Mouse (Mus musculus): ENCODE results near the gene Phlpp2. TPM values are rescaled to one million over a fixed set of nuclear protein-coding genes. Genes with fewer than 3 reads are reported as not detected.

Gene Phlpp2
- polyA plus RNA-seq, 1 experiment, result 6.6 TPM

DNA sequence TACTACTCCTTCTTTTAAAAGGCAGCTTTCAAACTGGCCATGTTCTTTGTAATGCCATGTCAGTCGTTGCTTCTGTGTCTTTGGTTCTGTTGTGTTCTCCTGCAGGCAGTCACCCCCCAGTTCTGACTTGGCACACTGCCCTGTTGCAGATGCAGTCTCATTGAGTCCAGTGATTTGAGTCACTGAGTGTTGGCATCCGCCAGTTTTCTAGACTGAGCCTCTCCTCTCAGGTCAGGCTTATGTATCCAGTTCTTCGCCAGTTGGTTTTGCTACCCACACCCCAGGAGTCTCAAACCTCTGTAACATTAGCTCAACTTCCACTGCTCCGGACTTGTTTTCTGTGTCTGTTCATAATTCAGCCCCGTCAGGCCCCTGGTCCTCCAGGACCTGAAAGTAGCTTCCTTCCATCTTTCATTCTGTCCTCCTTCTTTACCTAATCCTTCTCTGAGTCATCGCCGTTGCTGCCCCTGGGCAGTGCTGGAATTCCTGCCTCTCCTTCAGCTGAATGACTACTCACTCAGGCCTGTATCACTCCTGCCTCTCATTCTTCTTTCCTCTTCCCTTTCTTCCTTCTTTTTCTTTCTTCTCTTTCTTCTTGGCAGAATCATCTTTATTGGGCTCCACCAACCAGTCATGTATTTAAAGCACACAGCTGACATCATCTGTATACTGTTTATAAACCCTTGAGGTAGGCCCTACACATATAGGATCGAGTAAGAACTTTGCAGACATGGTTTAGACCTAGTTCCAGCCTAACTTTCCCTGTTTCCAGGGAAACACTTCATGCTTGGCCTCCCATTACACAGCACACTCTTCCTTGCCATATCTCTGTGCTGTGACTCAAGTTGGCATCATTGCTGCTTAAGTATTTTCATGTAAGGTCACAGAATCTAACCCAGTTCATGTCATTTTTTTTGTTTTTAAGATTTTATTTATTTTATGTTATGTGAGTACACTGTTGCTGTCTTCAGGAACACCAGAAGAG lies 52.4 kb downstream of the Phlpp2 start:
- no peak for DNase-seq
- no peaks in the 10 kb centered on the region for H3K4me1 ChIP-seq (ENCODE audit: control insufficient read depth, insufficient read depth, low read length)
- H3K4me3 ChIP-seq (replicated peaks; ENCODE audit: extremely low read depth, low read depth, low read length), result no peak overlapping the region
- 74% methylated on average over 8 of the region's 8 CpGs for WGBS
- TF ChIP-seq POLR2A (IDR thresholded peaks at IDR 0.05; ENCODE audit: borderline replicate concordance, extremely low read depth, low read depth, low read length), result no peak
- no peak for TF ChIP-seq CTCF (IDR thresholded peaks at IDR 0.05; ENCODE audit: insufficient read depth, low read length)

DNA sequence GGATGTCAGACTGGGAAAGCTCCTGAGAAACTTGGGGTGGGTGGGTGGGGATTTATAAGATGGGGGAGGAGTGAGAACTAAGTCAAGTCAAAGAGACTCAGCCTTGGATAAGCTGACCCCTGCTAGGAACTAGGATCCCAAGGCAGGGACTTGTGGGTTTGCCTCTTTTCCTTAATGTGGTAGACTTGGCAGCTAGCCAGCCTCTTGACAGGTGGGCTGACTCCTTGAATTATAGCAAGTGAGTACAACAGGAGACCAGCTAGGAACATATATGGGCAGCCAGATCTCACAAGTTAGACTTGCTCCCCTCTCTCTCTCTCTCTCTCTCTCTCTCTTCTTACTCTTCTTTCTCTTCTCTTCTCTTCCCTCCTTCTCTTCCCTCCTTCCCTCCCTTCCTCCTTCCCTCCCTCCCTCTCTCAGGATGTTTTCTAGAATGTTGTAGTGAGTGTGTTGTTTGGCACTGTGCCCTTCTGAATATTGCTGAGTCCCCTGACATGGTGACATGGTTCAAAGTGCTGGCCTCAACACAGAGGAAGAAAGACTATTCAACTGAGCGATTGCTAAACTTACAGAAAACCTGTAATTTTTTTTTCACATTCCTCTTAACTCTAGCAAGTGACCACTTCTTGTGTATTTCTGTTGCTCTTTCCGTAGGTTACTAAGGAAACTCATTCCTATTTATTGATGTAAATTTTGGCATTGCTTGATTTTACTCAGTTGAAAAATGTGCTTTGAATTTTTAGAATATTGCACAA lies 73.4 kb downstream of the Phlpp2 start:
- Histone ChIP-seq H3K4me3 (replicated peaks; ENCODE audit: extremely low read depth, low read depth, low read length) (no peak overlapping the region), H3K4me1 (ENCODE audit: control insufficient read depth, insufficient read depth, low read length) (0 out of 2 replicates have a peak, but pooled peaks cover 2% of the 10 kb centered on the region)
- no peak for DNase-seq
- TF ChIP-seq CTCF (IDR thresholded peaks at IDR 0.05; ENCODE audit: insufficient read depth, low read length) (no peak), POLR2A (IDR thresholded peaks at IDR 0.05; ENCODE audit: borderline replicate concordance, extremely low read depth, low read depth, low read length) (no peak)
- WGBS, result 53% methylated on average over 2 of the region's 2 CpGs

DNA sequence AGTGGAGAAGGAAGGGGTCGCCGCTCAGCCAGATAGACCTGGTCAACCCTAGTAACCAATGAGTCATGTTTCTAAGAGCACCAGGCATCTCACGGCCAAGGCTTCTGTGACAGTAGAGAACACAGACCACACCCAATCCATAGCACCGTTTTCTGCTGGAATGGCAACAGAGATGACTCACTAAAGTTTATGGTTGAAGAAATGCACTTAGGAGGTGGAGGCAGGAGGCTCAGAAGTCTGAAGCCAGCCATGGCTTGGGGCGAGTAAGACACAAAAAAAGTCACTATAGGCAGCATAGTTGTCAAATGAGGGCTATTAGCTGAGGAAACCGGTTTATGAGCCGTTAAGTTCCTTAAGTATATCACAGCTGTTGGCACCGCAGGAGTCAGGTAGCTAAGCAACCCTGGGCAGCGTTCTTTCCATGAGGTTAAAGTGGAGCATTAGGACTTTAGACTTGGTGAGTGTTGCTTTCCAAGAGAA lies 76.9 kb downstream of the Phlpp2 start:
- no peak for TF ChIP-seq POLR2A (IDR thresholded peaks at IDR 0.05; ENCODE audit: borderline replicate concordance, extremely low read depth, low read depth, low read length)
- TF ChIP-seq CTCF (IDR thresholded peaks at IDR 0.05; ENCODE audit: insufficient read depth, low read length), result no peak
- 48% methylated on average over 9 of the region's 9 CpGs for WGBS
- DNase-seq, result no peak
- Histone ChIP-seq H3K4me1 (ENCODE audit: control insufficient read depth, insufficient read depth, low read length) (0 out of 2 replicates have a peak, but pooled peaks cover 2% of the 10 kb centered on the region), H3K4me3 (replicated peaks; ENCODE audit: extremely low read depth, low read depth, low read length) (no peak overlapping the region)

GRCm38 (mm10) chr8:109945694-109946093 lies 77.4 kb downstream of the Phlpp2 start:
- H3K4me3 ChIP-seq (replicated peaks; ENCODE audit: extremely low read depth, low read depth, low read length), result no peak overlapping the region
- DNase-seq, result no peak
- TF ChIP-seq POLR2A (IDR thresholded peaks at IDR 0.05; ENCODE audit: borderline replicate concordance, extremely low read depth, low read depth, low read length) (no peak), CTCF (IDR thresholded peaks at IDR 0.05; ENCODE audit: insufficient read depth, low read length) (no peak)
- 0 out of 2 replicates have a peak, but pooled peaks cover 2% of the 10 kb centered on the region for H3K4me1 ChIP-seq (ENCODE audit: control insufficient read depth, insufficient read depth, low read length)
- WGBS, result 50% methylated on average over 7 of the region's 7 CpGs

GRCm38 (mm10) chr8:109946272-109946671 lies 77.9 kb downstream of the Phlpp2 start:
- TF ChIP-seq POLR2A (IDR thresholded peaks at IDR 0.05; ENCODE audit: borderline replicate concordance, extremely low read depth, low read depth, low read length), result no peak
- TF ChIP-seq CTCF (IDR thresholded peaks at IDR 0.05; ENCODE audit: insufficient read depth, low read length), result no peak
- H3K4me1 ChIP-seq (ENCODE audit: control insufficient read depth, insufficient read depth, low read length), result 0 out of 2 replicates have a peak, but pooled peaks cover 2% of the 10 kb centered on the region
- 87% methylated on average over 7 of the region's 7 CpGs for WGBS
- no peak for DNase-seq
- no peak overlapping the region for H3K4me3 ChIP-seq (replicated peaks; ENCODE audit: extremely low read depth, low read depth, low read length)

DNA sequence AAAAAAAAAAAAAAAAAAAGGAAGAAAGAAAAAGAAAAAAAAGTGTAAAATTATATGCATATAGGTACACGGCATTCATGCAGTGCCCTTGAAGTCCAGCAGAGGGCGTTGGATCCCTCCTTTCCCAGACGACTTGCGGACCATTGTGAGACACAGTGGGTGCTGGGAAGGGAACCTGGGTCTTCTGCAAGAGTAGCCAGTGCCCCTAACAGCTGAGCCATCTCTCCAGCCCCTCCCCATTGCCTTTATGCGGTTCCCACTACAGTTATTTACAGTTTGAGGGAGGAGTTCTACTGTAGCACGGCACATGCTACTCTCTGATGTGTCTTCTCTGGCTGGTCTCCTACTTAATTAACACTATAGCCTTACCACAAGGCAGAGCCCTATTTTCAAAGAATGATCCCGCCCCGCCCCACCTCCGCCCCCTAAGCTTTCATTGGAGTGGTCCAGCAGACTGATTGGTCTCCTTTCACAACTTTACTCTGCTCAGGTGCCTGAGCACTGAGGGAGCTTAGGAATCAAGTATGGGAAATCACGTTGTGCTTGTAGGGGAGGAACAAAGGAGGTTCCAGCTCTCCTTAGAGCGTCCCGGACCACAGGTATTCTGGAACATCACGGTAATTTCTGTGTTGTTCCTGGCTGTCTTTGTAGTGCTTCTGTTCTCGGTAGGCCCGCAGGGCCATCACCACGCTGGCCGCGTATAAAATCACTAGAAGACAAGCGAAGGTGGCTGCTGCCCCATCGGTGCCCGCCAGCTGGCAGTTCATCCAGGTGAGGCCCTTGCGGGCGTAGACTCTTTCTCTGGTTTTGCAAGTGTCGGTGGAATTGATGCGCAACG lies 79.3 kb downstream of the Phlpp2 start:
- TF ChIP-seq POLR2A (IDR thresholded peaks at IDR 0.05; ENCODE audit: borderline replicate concordance, extremely low read depth, low read depth, low read length), result no peak
- TF ChIP-seq CTCF (IDR thresholded peaks at IDR 0.05; ENCODE audit: insufficient read depth, low read length), result peak; percentile 65
- WGBS, result 10% methylated on average over 26 of the region's 26 CpGs
- H3K4me3 ChIP-seq (replicated peaks; ENCODE audit: extremely low read depth, low read depth, low read length), result no peak overlapping the region
- peak; percentile 43 for DNase-seq
- 0 out of 2 replicates have a peak, but pooled peaks cover 2% of the 10 kb centered on the region for H3K4me1 ChIP-seq (ENCODE audit: control insufficient read depth, insufficient read depth, low read length)

GRCm38 (mm10) chr8:109948285-109948564 lies 79.9 kb downstream of the Phlpp2 start:
- DNase-seq, result no peak
- no peak for TF ChIP-seq POLR2A (IDR thresholded peaks at IDR 0.05; ENCODE audit: borderline replicate concordance, extremely low read depth, low read depth, low read length)
- no peak for TF ChIP-seq CTCF (IDR thresholded peaks at IDR 0.05; ENCODE audit: insufficient read depth, low read length)
- 0 out of 2 replicates have a peak, but pooled peaks cover 2% of the 10 kb centered on the region for H3K4me1 ChIP-seq (ENCODE audit: control insufficient read depth, insufficient read depth, low read length)
- H3K4me3 ChIP-seq (replicated peaks; ENCODE audit: extremely low read depth, low read depth, low read length), result no peak overlapping the region
- 14% methylated on average over 19 of the region's 19 CpGs for WGBS

- 65% methylated on average over 7 of the region's 7 CpGs for WGBS
- DNase-seq, result no peak
- H3K4me1 ChIP-seq (ENCODE audit: control insufficient read depth, insufficient read depth, low read length), result no peaks in the 10 kb centered on the region
- no peak for TF ChIP-seq POLR2A (IDR thresholded peaks at IDR 0.05; ENCODE audit: borderline replicate concordance, extremely low read depth, low read depth, low read length)
- TF ChIP-seq CTCF (IDR thresholded peaks at IDR 0.05; ENCODE audit: insufficient read depth, low read length), result no peak
- no peak overlapping the region for H3K4me3 ChIP-seq (replicated peaks; ENCODE audit: extremely low read depth, low read depth, low read length)
Measured at GRCm38 (mm10) chr8:109952171-109952570, 83.8 kb downstream of the Phlpp2 start.
